Mouse (Mus musculus) subcutaneous adipose tissue, adult 2 months (tissue): ENCODE data around the gene Speer4f2. TPM values are rescaled to one million over a fixed set of nuclear protein-coding genes. Genes with fewer than 3 reads are reported as not detected.

Experiments used
- polyA plus RNA-seq: library from polyadenylated mRNA; depleted of rRNA; stranded (reverse); fragments of >200 nt; gene quantifications from 2 replicates; pipeline ENCODE4 v1.2.3, GENCODE M21; 2012; ENCODE audit warnings: low replicate concordance; rRNA removed

The Speer4f2 gene
- polyA plus RNA-seq, result not detected in 2 replicates

DNA sequence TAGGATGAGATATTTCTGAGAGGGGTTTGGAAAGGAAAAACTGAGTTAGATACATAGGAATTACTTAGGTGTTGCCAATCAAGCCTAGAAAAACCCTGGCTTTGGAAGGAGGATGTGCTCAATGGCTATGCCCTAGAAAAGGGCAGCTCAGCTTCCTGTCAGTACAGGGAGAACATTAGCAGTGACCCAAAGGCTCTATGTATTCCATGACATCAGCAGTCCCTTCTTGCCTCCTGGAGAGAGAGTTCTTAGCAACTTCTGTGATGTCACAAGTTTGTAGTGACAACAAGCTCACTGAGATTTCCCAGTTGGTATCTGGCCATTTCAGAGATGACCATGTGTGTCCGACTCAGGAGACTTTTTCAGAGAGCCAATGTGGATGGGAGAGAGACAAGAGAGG is at the start of gene Speer4f2:
Gene Speer4f2 (plus strand): TSS at position 301 of the 400 bp plus-strand sequence.

Other genes with a start within 250 kb of the Speer4f2 start
- gene Speer4f1, start 102.9 kb downstream of the Speer4f2 start, polyA plus RNA-seq, result not detected in 2 replicates
- 24.6 and 29.1 TPM in 2 replicates for gene Sema3c, start 201.1 kb downstream of the Speer4f2 start, polyA plus RNA-seq